Mouse (Mus musculus): ENCODE results near the gene Ppp1r18. TPM values are rescaled to one million over a fixed set of nuclear protein-coding genes. Genes with fewer than 3 reads are reported as not detected.

Ppp1r18 gene
- polyA plus RNA-seq, 1 experiment from 2014 or later: 32.2 TPM

GRCm38 (mm10) chr17:35829737-35830136 is 35.7 kb upstream of the Ppp1r18 start:
- 8% methylated on average over 21 of the region's 21 CpGs for WGBS
- H3K36me3 ChIP-seq: peaks cover 92% of the 10 kb centered on the region

GRCm38 (mm10) chr17:35832400-35833238 is 32.8 kb upstream of the Ppp1r18 start:
- no peaks in the 10 kb centered on the region for H3K27me3 ChIP-seq (ENCODE audit: insufficient read depth, poor library complexity, severe bottlenecking)
- no peak overlapping the region for H3K27ac ChIP-seq
- H3K4me1 ChIP-seq (replicated peaks): peaks cover 42% of the 10 kb centered on the region
- no peaks in the 10 kb centered on the region for H3K9me3 ChIP-seq
- H3K36me3 ChIP-seq: peaks cover 88% of the 10 kb centered on the region
- peak; percentile 29 for DNase-seq (ENCODE audit: low spot score)
- no peak overlapping the region for H3K4me3 ChIP-seq
- WGBS: 70% methylated on average over 8 of the region's 8 CpGs

More at GRCm38 (mm10) chr17:35829737-35830136, 35.7 kb upstream of the Ppp1r18 start:
- Histone ChIP-seq H3K9me3 (no peaks in the 10 kb centered on the region), H3K4me3 (peak overlapping the region; percentile 18; the same call in 1 of the 2 replicates), H3K27ac (no peak overlapping the region), H3K27me3 (ENCODE audit: insufficient read depth, poor library complexity, severe bottlenecking) (no peaks in the 10 kb centered on the region), H3K4me1 (replicated peaks) (peaks cover 24% of the 10 kb centered on the region)
- DNase-seq (ENCODE audit: low spot score): peak; percentile 83

- peaks cover 42% of the 10 kb centered on the region for H3K4me1 ChIP-seq (replicated peaks)
- peak; percentile 39 for DNase-seq (ENCODE audit: low spot score)
- no peaks in the 10 kb centered on the region for H3K27me3 ChIP-seq (ENCODE audit: insufficient read depth, poor library complexity, severe bottlenecking)
- no peak overlapping the region for H3K27ac ChIP-seq
- H3K9me3 ChIP-seq: no peaks in the 10 kb centered on the region
- peaks cover 81% of the 10 kb centered on the region for H3K36me3 ChIP-seq
- H3K4me3 ChIP-seq: peak overlapping the region; percentile 90; the same call in 1 of the 2 replicates
- WGBS: 28% methylated on average over 5 of the region's 5 CpGs
Observed at GRCm38 (mm10) chr17:35833239-35833751, 32.1 kb upstream of the Ppp1r18 start.

- Histone ChIP-seq H3K27ac (no peak overlapping the region), H3K36me3 (peaks cover 78% of the 10 kb centered on the region), H3K4me3 (peak overlapping the region; percentile 90), H3K4me1 (replicated peaks) (peaks cover 46% of the 10 kb centered on the region), H3K27me3 (ENCODE audit: insufficient read depth, poor library complexity, severe bottlenecking) (no peaks in the 10 kb centered on the region), H3K9me3 (no peaks in the 10 kb centered on the region)
- no peak for DNase-seq (ENCODE audit: low spot score)
- 66% methylated on average over 5 of the region's 5 CpGs for WGBS
Observed at GRCm38 (mm10) chr17:35833894-35834293, 31.5 kb upstream of the Ppp1r18 start.

GRCm38 (mm10) chr17:35834696-35835422 is 30.5 kb upstream of the Ppp1r18 start:
- 83% methylated on average over 26 of the region's 26 CpGs for WGBS
- DNase-seq (ENCODE audit: low spot score): no peak
- 0 out of 2 replicates have a peak overlapping the region, but pooled peaks have one; percentile 3 for H3K27ac ChIP-seq
- H3K4me3 ChIP-seq: peak overlapping the region; percentile 90
- peaks cover 72% of the 10 kb centered on the region for H3K36me3 ChIP-seq
- H3K4me1 ChIP-seq (replicated peaks): peaks cover 51% of the 10 kb centered on the region
- no peaks in the 10 kb centered on the region for H3K27me3 ChIP-seq (ENCODE audit: insufficient read depth, poor library complexity, severe bottlenecking)
- no peaks in the 10 kb centered on the region for H3K9me3 ChIP-seq

GRCm38 (mm10) chr17:35835424-35836140 is 29.8 kb upstream of the Ppp1r18 start:
- H3K27me3 ChIP-seq (ENCODE audit: insufficient read depth, poor library complexity, severe bottlenecking): no peaks in the 10 kb centered on the region
- H3K9me3 ChIP-seq: no peaks in the 10 kb centered on the region
- peak overlapping the region; percentile 3; the same call in 1 of the 2 replicates for H3K27ac ChIP-seq
- H3K4me3 ChIP-seq: peak overlapping the region; percentile 90
- 85% methylated on average over 26 of the region's 26 CpGs for WGBS
- no peak for DNase-seq (ENCODE audit: low spot score)
- peaks cover 46% of the 10 kb centered on the region for H3K4me1 ChIP-seq (replicated peaks)
- H3K36me3 ChIP-seq: peaks cover 65% of the 10 kb centered on the region

GRCm38 (mm10) chr17:35836178-35836965 is 29.0 kb upstream of the Ppp1r18 start:
- Histone ChIP-seq H3K36me3 (peaks cover 57% of the 10 kb centered on the region), H3K4me1 (replicated peaks) (peaks cover 41% of the 10 kb centered on the region)
- 11% methylated on average over 24 of the region's 24 CpGs for WGBS

GRCm38 (mm10) chr17:35836991-35837422 is 28.4 kb upstream of the Ppp1r18 start:
- Histone ChIP-seq H3K27me3 (ENCODE audit: insufficient read depth, poor library complexity, severe bottlenecking) (no peaks in the 10 kb centered on the region), H3K4me3 (peak overlapping the region; percentile 90), H3K27ac (peak overlapping the region; percentile 99), H3K36me3 (peaks cover 50% of the 10 kb centered on the region), H3K4me1 (replicated peaks) (peaks cover 43% of the 10 kb centered on the region), H3K9me3 (no peaks in the 10 kb centered on the region)
- DNase-seq (ENCODE audit: low spot score): peak; percentile 92
- under 1% methylated on average over 25 of the region's 25 CpGs for WGBS

More at GRCm38 (mm10) chr17:35836178-35836965, 29.0 kb upstream of the Ppp1r18 start:
- no peaks in the 10 kb centered on the region for H3K27me3 ChIP-seq (ENCODE audit: insufficient read depth, poor library complexity, severe bottlenecking)
- DNase-seq (ENCODE audit: low spot score): peak; percentile 75
- H3K4me3 ChIP-seq: peak overlapping the region; percentile 90
- H3K9me3 ChIP-seq: no peaks in the 10 kb centered on the region
- peak overlapping the region; percentile 99 for H3K27ac ChIP-seq

- peak overlapping the region; percentile 90 for H3K4me3 ChIP-seq
- WGBS: under 1% methylated on average over 18 of the region's 18 CpGs
- DNase-seq (ENCODE audit: low spot score): peak; percentile 63
- H3K27me3 ChIP-seq (ENCODE audit: insufficient read depth, poor library complexity, severe bottlenecking): no peaks in the 10 kb centered on the region
- H3K27ac ChIP-seq: peak overlapping the region; percentile 99
- peaks cover 48% of the 10 kb centered on the region for H3K4me1 ChIP-seq (replicated peaks)
- H3K36me3 ChIP-seq: peaks cover 46% of the 10 kb centered on the region
- H3K9me3 ChIP-seq: no peaks in the 10 kb centered on the region
Observed at GRCm38 (mm10) chr17:35837487-35837886, 27.9 kb upstream of the Ppp1r18 start.

GRCm38 (mm10) chr17:35838122-35838544 is 27.3 kb upstream of the Ppp1r18 start, which contains the start of gene Tubb5:
Gene Tubb5 (minus strand): TSS chr17:35838306.
- Histone ChIP-seq H3K4me1 (replicated peaks) (peaks cover 54% of the 10 kb centered on the region), H3K4me3 (peak within 1 kb of the TSS; percentile 90), H3K9me3 (no peaks in the 10 kb centered on the region), H3K36me3 (peaks cover 39% of the 10 kb centered on the region), H3K27me3 (ENCODE audit: insufficient read depth, poor library complexity, severe bottlenecking) (no peaks in the 10 kb centered on the region), H3K27ac (peak within 1 kb of the TSS; percentile 99)
- peak; percentile 96 for DNase-seq (ENCODE audit: low spot score)
- WGBS: 1% methylated on average over 29 of the region's 29 CpGs

GRCm38 (mm10) chr17:35838570-35838969 is 26.8 kb upstream of the Ppp1r18 start:
- H3K27ac ChIP-seq: peak overlapping the region; percentile 99
- no peaks in the 10 kb centered on the region for H3K27me3 ChIP-seq (ENCODE audit: insufficient read depth, poor library complexity, severe bottlenecking)
- H3K9me3 ChIP-seq: no peaks in the 10 kb centered on the region
- 3% methylated on average over 5 of the region's 5 CpGs for WGBS
- DNase-seq (ENCODE audit: low spot score): peak; percentile 55
- H3K4me1 ChIP-seq (replicated peaks): peaks cover 56% of the 10 kb centered on the region
- peak overlapping the region; percentile 90 for H3K4me3 ChIP-seq
- peaks cover 35% of the 10 kb centered on the region for H3K36me3 ChIP-seq
